Mouse (Mus musculus) lung, adult 2 months (tissue): ENCODE results near the gene Stx1b.

Source experiments
- CTCF ChIP-seq: fragments of 200-500 bp; IDR thresholded peaks from 2 replicates; pipeline ENCODE4 v1.5.1; 2011; ENCODE audit warnings: mild to moderate bottlenecking, low read length, control low read depth; ENCODE audit not compliant: insufficient read depth
- POLR2A ChIP-seq: fragments of 200-500 bp; IDR thresholded peaks from 2 replicates; pipeline ENCODE4 v1.6.1; 2011; ENCODE audit warnings: low read depth, mild to moderate bottlenecking, control low read depth, low read length, borderline replicate concordance; ENCODE audit errors: extremely low read depth

GRCm38 (mm10) chr7:127759716-127760115, 64.6 kb downstream of the Stx1b start:
- TF ChIP-seq CTCF (no peak), POLR2A (no peak)
